Mouse (Mus musculus) ES-E14 (cell line): ENCODE measurements at regions not wholly inside any gene's neighbourhood (a gene's known extent, or its start where the extent isn't known, plus 50 kb on each side); places are given as distances from the start of the nearest gene placed in this dataset.

ENCODE experiments used
- CHD2 ChIP-seq: IDR thresholded peaks from 2 replicates; pipeline ENCODE4 v1.6.1; 2014; ENCODE audit warnings: mild to moderate bottlenecking, low read depth, low read length, inconsistent platforms
- HCFC1 ChIP-seq: IDR thresholded peaks from 2 replicates; pipeline ENCODE4 v1.6.1; 2012; ENCODE audit warnings: low read length, inconsistent platforms, borderline replicate concordance; ENCODE audit not compliant: insufficient read depth
- MAFK ChIP-seq: IDR thresholded peaks from 2 replicates; pipeline ENCODE4 v1.6.1; 2014; ENCODE audit warnings: mild to moderate bottlenecking, low read depth, low read length, inconsistent platforms; ENCODE audit not compliant: insufficient read depth
- ZC3H11A ChIP-seq: IDR thresholded peaks from 2 replicates; pipeline ENCODE4 v1.6.1; 2012; ENCODE audit warnings: low read depth, mild to moderate bottlenecking, inconsistent platforms, low read length, borderline replicate concordance
- ZNF384 ChIP-seq: IDR thresholded peaks from 2 replicates; pipeline ENCODE4 v1.6.1; 2012; ENCODE audit warnings: low read depth, low read length, inconsistent platforms

- no peak for TF ChIP-seq HCFC1
- no peak for TF ChIP-seq MAFK
- no peak for TF ChIP-seq CHD2
- no peak for TF ChIP-seq ZC3H11A
- TF ChIP-seq ZNF384 = no peak
Measured at GRCm38 (mm10) chr3:41158314-41158973, 75.6 kb upstream of the Pgrmc2 start.
